Mouse (Mus musculus) liver, adult 2 months (tissue): Measurements from ENCODE around the gene Alox5ap.

Source experiments
- CTCF ChIP-seq: fragments of 200-500 bp; IDR thresholded peaks from 2 replicates; pipeline ENCODE4 v1.5.1; 2011; ENCODE audit warnings: low read depth, low read length, control low read depth
- POLR2A ChIP-seq: fragments of 200-500 bp; IDR thresholded peaks from 2 replicates; pipeline ENCODE4 v1.6.1; 2011; ENCODE audit warnings: low read length, control low read depth; ENCODE audit not compliant: insufficient read depth; ENCODE audit errors: extremely low read depth

DNA sequence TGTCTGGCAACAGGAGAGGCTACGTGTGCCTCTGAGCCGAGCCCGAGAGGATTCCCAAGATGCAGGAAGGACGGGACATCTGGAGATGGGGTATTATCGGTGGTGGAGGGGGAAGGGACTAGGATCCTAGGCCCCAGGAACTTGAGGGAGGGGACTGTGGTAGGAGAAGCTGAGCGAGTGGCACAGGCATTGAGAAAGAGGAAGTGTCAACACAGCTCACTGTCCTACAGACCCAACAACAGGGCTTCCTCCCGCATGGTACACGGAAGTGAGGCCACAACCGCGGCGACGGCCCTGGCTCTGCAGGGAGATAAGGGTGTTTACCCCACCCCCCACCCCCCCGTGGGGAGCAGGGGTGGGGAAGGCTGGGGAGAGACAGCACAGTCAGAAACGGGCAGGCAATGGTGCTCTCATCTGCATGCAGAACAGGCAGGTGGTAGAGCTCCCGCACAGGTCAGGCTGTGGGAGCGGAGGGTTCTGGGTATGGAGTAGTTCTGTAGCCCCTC is 18.5 kb upstream of the Alox5ap start:
- TF ChIP-seq POLR2A, result no peak
- TF ChIP-seq CTCF, result no peak
